Mouse (Mus musculus) urinary bladder, adult 2 months (tissue): ENCODE measurements around the gene Zranb2. TPM values are rescaled to one million over a fixed set of nuclear protein-coding genes. Genes with fewer than 3 reads are reported as not detected.

Experiments used
- DNase-seq: peaks from one replicate; pipeline ENCODE4 v3.0.0; 2022; ENCODE audit warnings: low spot score
- polyA plus RNA-seq: library from polyadenylated mRNA; depleted of rRNA; stranded (reverse); fragments of >200 nt; gene quantifications from 2 replicates; pipeline ENCODE4 v1.2.3, GENCODE M21; 2012; rRNA removed

Gene Zranb2
- polyA plus RNA-seq = 63.6 and 79.9 TPM in 2 replicates

- DNase-seq = peak; percentile 93
These were observed at the start of gene Zranb2 for GRCm38 (mm10) chr3:157533964-157534785. Gene Zranb2, plus strand, starts transcription at chr3:157534160.

GRCm38 (mm10) chr3:157492043-157492442, 41.9 kb upstream of the Zranb2 start:
- no peak for DNase-seq

- no peak for DNase-seq
These were observed 31.7 kb upstream of the Zranb2 start for GRCm38 (mm10) chr3:157502216-157502615.

GRCm38 (mm10) chr3:157514116-157514796, 19.7 kb upstream of the Zranb2 start:
- DNase-seq = no peak

GRCm38 (mm10) chr3:157516471-157516870, 17.5 kb upstream of the Zranb2 start:
- DNase-seq = no peak

GRCm38 (mm10) chr3:157517992-157518391, 16.0 kb upstream of the Zranb2 start:
- DNase-seq = no peak

- no peak for DNase-seq
These were observed 13.5 kb upstream of the Zranb2 start for GRCm38 (mm10) chr3:157520433-157520832.

GRCm38 (mm10) chr3:157523834-157524233, 10.1 kb upstream of the Zranb2 start:
- DNase-seq = no peak

- no peak for DNase-seq
These were observed 2.4 kb upstream of the Zranb2 start for GRCm38 (mm10) chr3:157531585-157531984.

- DNase-seq = no peak
These were observed 941 bp downstream of the Zranb2 start for GRCm38 (mm10) chr3:157534786-157535415.

- no peak for DNase-seq
These were observed 15.4 kb downstream of the Zranb2 start for GRCm38 (mm10) chr3:157549323-157549722.

GRCm38 (mm10) chr3:157549758-157550600, 16.0 kb downstream of the Zranb2 start:
- no peak for DNase-seq

- no peak for DNase-seq
These were observed 31.2 kb downstream of the Zranb2 start for GRCm38 (mm10) chr3:157565196-157565595.

- peak; percentile 32 for DNase-seq
These were observed 33.0 kb downstream of the Zranb2 start, which contains the start of gene Ptger3 for GRCm38 (mm10) chr3:157566725-157567565. Gene Ptger3, plus strand, starts transcription at chr3:157566892.

GRCm38 (mm10) chr3:157567566-157568132, 33.7 kb downstream of the Zranb2 start:
- DNase-seq = peak; percentile 26

GRCm38 (mm10) chr3:157572011-157572410, 38.1 kb downstream of the Zranb2 start:
- no peak for DNase-seq

GRCm38 (mm10) chr3:157575441-157576342, 41.7 kb downstream of the Zranb2 start:
- DNase-seq = no peak

GRCm38 (mm10) chr3:157576343-157576722, 42.4 kb downstream of the Zranb2 start:
- DNase-seq = no peak

GRCm38 (mm10) chr3:157576862-157577261, 42.9 kb downstream of the Zranb2 start:
- DNase-seq = no peak
